Mouse (Mus musculus): ENCODE measurements around the gene Car15. TPM values are rescaled to one million over a fixed set of nuclear protein-coding genes. Genes with fewer than 3 reads are reported as not detected.

Car15 gene
- total RNA-seq, 1 experiment = 2.4 TPM

GRCm38 (mm10) chr16:17804982-17805381 is 33.2 kb downstream of the Car15 start:
- DNase-seq (ENCODE audit: low read depth, low spot score) = no peak
- TF ChIP-seq ZNF384 (IDR thresholded peaks at IDR 0.05; ENCODE audit: low read depth, low read length) (no peak), CHD2 (IDR thresholded peaks at IDR 0.05; ENCODE audit: low read depth, low read length) (no peak), MAFK (IDR thresholded peaks at IDR 0.05; ENCODE audit: insufficient read depth, low read depth, low read length) (no peak), HCFC1 (IDR thresholded peaks at IDR 0.05; ENCODE audit: borderline replicate concordance, insufficient read depth, low read length) (no peak), ZC3H11A (IDR thresholded peaks at IDR 0.05; ENCODE audit: borderline replicate concordance, low read depth, low read length) (no peak)
- in situ Hi-C loops (cut with MboI; ENCODE audit: low sequenced_read_pairs in 2 of 2, unreplicated experiment in 2 of 2) = loop anchor here (10.0 to 25.0 kb wide), 2 partner anchors 780 to 807 kb away; partner anchors contain the start of gene Gp1bb (in 1 of the 2)
- H3K9me3 ChIP-seq (ENCODE audit: control insufficient read depth, insufficient read depth, low read depth, low read length) = no peaks in the 10 kb centered on the region
- no peak overlapping the region for H3K27ac ChIP-seq (ENCODE audit: insufficient read depth, low read depth, low read length, poor library complexity, severe bottlenecking)
- no peaks in the 10 kb centered on the region for H3K36me3 ChIP-seq (ENCODE audit: control insufficient read depth, insufficient read depth, low read length, poor library complexity, severe bottlenecking)
- H3K9ac ChIP-seq (ENCODE audit: insufficient read depth, low read depth, low read length, poor library complexity, severe bottlenecking) = no peak overlapping the region
- peaks cover 0 to 9% of the 10 kb centered on the region in 2 experiments; a peak in 1 of 4 replicates for H3K4me1 ChIP-seq (ENCODE audit: control insufficient read depth in 2 of 2, insufficient read depth in 2 of 2, low read length in 2 of 2, poor library complexity in 1 of 2)
- H3K4me3 ChIP-seq (ENCODE audit: insufficient read depth in 1 of 2, low read depth in 1 of 2, low read length in 2 of 2, poor library complexity in 1 of 2, severe bottlenecking in 1 of 2) = peak overlapping the region in 1 of 2 experiments; percentile 60; a peak in 2 of 4 replicates

GRCm38 (mm10) chr16:17804449-17804912 is 33.7 kb downstream of the Car15 start:
- H3K4me3 ChIP-seq (ENCODE audit: insufficient read depth in 1 of 2, low read depth in 1 of 2, low read length in 2 of 2, poor library complexity in 1 of 2, severe bottlenecking in 1 of 2) = peak overlapping the region; percentile 55 to 60
- H3K9ac ChIP-seq (ENCODE audit: insufficient read depth, low read depth, low read length, poor library complexity, severe bottlenecking) = no peak overlapping the region
- H3K4me1 ChIP-seq (ENCODE audit: control insufficient read depth in 2 of 2, insufficient read depth in 2 of 2, low read length in 2 of 2, poor library complexity in 1 of 2) = peaks cover 0 to 9% of the 10 kb centered on the region in 2 experiments; a peak in 1 of 4 replicates
- no peaks in the 10 kb centered on the region for H3K36me3 ChIP-seq (ENCODE audit: control insufficient read depth, insufficient read depth, low read length, poor library complexity, severe bottlenecking)
- TF ChIP-seq HCFC1 (IDR thresholded peaks at IDR 0.05; ENCODE audit: borderline replicate concordance, insufficient read depth, low read length) = no peak
- no peak for TF ChIP-seq CHD2 (IDR thresholded peaks at IDR 0.05; ENCODE audit: low read depth, low read length)
- no peak for TF ChIP-seq MAFK (IDR thresholded peaks at IDR 0.05; ENCODE audit: insufficient read depth, low read depth, low read length)
- TF ChIP-seq ZNF384 (IDR thresholded peaks at IDR 0.05; ENCODE audit: low read depth, low read length) = no peak
- no peak for TF ChIP-seq ZC3H11A (IDR thresholded peaks at IDR 0.05; ENCODE audit: borderline replicate concordance, low read depth, low read length)
- peak; percentile 74 for DNase-seq (ENCODE audit: low read depth, low spot score)
- H3K9me3 ChIP-seq (ENCODE audit: control insufficient read depth, insufficient read depth, low read depth, low read length) = no peaks in the 10 kb centered on the region
- no peak overlapping the region for H3K27ac ChIP-seq (ENCODE audit: insufficient read depth, low read depth, low read length, poor library complexity, severe bottlenecking)
- in situ Hi-C loops (cut with MboI; ENCODE audit: low sequenced_read_pairs in 2 of 2, unreplicated experiment in 2 of 2) = loop anchor here (10.0 to 25.0 kb wide), 2 partner anchors 780 to 808 kb away; partner anchors contain the start of gene Gp1bb (in 1 of the 2)

- in situ Hi-C loops (cut with MboI; ENCODE audit: low sequenced_read_pairs in 2 of 2, unreplicated experiment in 2 of 2) = loop anchor here (10.0 to 25.0 kb wide), 2 partner anchors 781 to 808 kb away; partner anchors contain the start of gene Gp1bb (in 1 of the 2)
- DNase-seq (ENCODE audit: low read depth, low spot score) = no peak
- Histone ChIP-seq H3K9ac (ENCODE audit: insufficient read depth, low read depth, low read length, poor library complexity, severe bottlenecking) (no peak overlapping the region), H3K27ac (ENCODE audit: insufficient read depth, low read depth, low read length, poor library complexity, severe bottlenecking) (no peak overlapping the region), H3K36me3 (ENCODE audit: control insufficient read depth, insufficient read depth, low read length, poor library complexity, severe bottlenecking) (no peaks in the 10 kb centered on the region), H3K4me1 (ENCODE audit: control insufficient read depth in 2 of 2, insufficient read depth in 2 of 2, low read length in 2 of 2, poor library complexity in 1 of 2) (peaks cover 0 to 9% of the 10 kb centered on the region in 2 experiments; a peak in 1 of 4 replicates), H3K9me3 (ENCODE audit: control insufficient read depth, insufficient read depth, low read depth, low read length) (no peaks in the 10 kb centered on the region), H3K4me3 (ENCODE audit: insufficient read depth in 1 of 2, low read depth in 1 of 2, low read length in 2 of 2, poor library complexity in 1 of 2, severe bottlenecking in 1 of 2) (peak overlapping the region; percentile 55 to 60; a peak in 3 of 4 replicates)
- no peak for TF ChIP-seq ZNF384 (IDR thresholded peaks at IDR 0.05; ENCODE audit: low read depth, low read length)
These were observed 34.3 kb downstream of the Car15 start for GRCm38 (mm10) chr16:17803675-17804448.

- in situ Hi-C loops (cut with MboI; ENCODE audit: low sequenced_read_pairs in 2 of 2, unreplicated experiment in 2 of 2) = loop anchor here (10.0 to 25.0 kb wide), 2 partner anchors 782 to 809 kb away; partner anchors contain the start of gene Gp1bb (in 1 of the 2)
- Histone ChIP-seq H3K36me3 (ENCODE audit: control insufficient read depth, insufficient read depth, low read length, poor library complexity, severe bottlenecking) (no peaks in the 10 kb centered on the region), H3K4me1 (ENCODE audit: control insufficient read depth in 2 of 2, insufficient read depth in 2 of 2, low read length in 2 of 2, poor library complexity in 1 of 2) (peaks cover 0 to 9% of the 10 kb centered on the region in 2 experiments; a peak in 1 of 4 replicates), H3K27ac (ENCODE audit: insufficient read depth, low read depth, low read length, poor library complexity, severe bottlenecking) (no peak overlapping the region), H3K4me3 (ENCODE audit: insufficient read depth in 1 of 2, low read depth in 1 of 2, low read length in 2 of 2, poor library complexity in 1 of 2, severe bottlenecking in 1 of 2) (peak overlapping the region; percentile 22 to 28; a peak in 3 of 4 replicates), H3K9ac (ENCODE audit: insufficient read depth, low read depth, low read length, poor library complexity, severe bottlenecking) (no peak overlapping the region), H3K9me3 (ENCODE audit: control insufficient read depth, insufficient read depth, low read depth, low read length) (no peaks in the 10 kb centered on the region)
- TF ChIP-seq ZC3H11A (IDR thresholded peaks at IDR 0.05; ENCODE audit: borderline replicate concordance, low read depth, low read length) = no peak
- no peak for TF ChIP-seq CHD2 (IDR thresholded peaks at IDR 0.05; ENCODE audit: low read depth, low read length)
- no peak for TF ChIP-seq ZNF384 (IDR thresholded peaks at IDR 0.05; ENCODE audit: low read depth, low read length)
- no peak for TF ChIP-seq MAFK (IDR thresholded peaks at IDR 0.05; ENCODE audit: insufficient read depth, low read depth, low read length)
- TF ChIP-seq HCFC1 (IDR thresholded peaks at IDR 0.05; ENCODE audit: borderline replicate concordance, insufficient read depth, low read length) = no peak
- no peak for DNase-seq (ENCODE audit: low read depth, low spot score)
These were observed 35.1 kb downstream of the Car15 start for GRCm38 (mm10) chr16:17802839-17803674.
